Mouse (Mus musculus) brain, embryonic 18.5 days (tissue): ENCODE data around the gene Tmem9.

Source experiments
- DNase-seq: peaks from one replicate; pipeline ENCODE4 v3.0.0-alpha.2; 2012; ENCODE audit warnings: low read depth, low spot score

The Tmem9 gene

DNA sequence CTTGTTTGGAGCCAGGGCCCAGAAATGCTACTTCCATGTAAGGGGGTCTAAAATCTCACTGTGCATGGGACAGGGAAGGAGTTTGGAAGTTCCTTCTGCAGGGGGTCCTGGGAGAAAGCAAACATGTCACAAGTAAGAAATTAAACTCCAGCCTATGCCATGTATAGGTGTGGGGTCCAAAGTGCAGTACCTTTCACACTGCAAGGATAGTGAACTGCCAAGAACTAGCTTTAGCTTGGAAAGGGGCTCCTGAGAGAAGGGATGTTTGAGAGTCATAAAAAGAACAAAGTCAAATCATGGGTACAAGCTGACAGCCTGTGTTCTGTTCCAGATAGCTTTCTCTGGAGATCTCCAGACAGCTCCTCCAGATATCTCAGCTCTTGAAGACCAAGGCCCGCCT, 73.2 kb downstream of the Tmem9 start:
- DNase-seq = no peak
